Mouse (Mus musculus) G1E (cell line): ENCODE measurements around the gene Efna3.

ENCODE experiments used
- CTCF ChIP-seq: IDR thresholded peaks from 2 replicates; pipeline ENCODE4 v1.5.1; 2012; ENCODE audit warnings: low read depth, low read length, inconsistent platforms, mixed read lengths
- GATA1 ChIP-seq: IDR thresholded peaks from 2 replicates; pipeline ENCODE4 v1.6.1; 2012; ENCODE audit warnings: borderline replicate concordance, low read length, inconsistent platforms, mixed read lengths
- GATA2 ChIP-seq: IDR thresholded peaks from 2 replicates; pipeline ENCODE4 v1.6.1; 2012; ENCODE audit warnings: low read depth, low read length, inconsistent platforms, borderline replicate concordance
- POLR2AphosphoS5 ChIP-seq: IDR thresholded peaks from 2 replicates; pipeline ENCODE4 v1.6.1; 2012; ENCODE audit warnings: low read depth, low read length, inconsistent platforms; ENCODE audit not compliant: insufficient replicate concordance
- TAL1 ChIP-seq: conservative IDR thresholded peaks from 2 replicates; pipeline ENCODE4 v1.6.1; 2012; ENCODE audit warnings: low read depth, low read length, inconsistent platforms, mixed read lengths

- no peak for TF ChIP-seq CTCF
- TF ChIP-seq GATA2 = no peak
- TF ChIP-seq GATA1 = no peak
- no peak for TF ChIP-seq POLR2AphosphoS5
- TF ChIP-seq TAL1 = no peak
Measured at GRCm38 (mm10) chr3:89347916-89348315, 25.2 kb upstream of the Efna3 start.
